Mouse (Mus musculus): Measurements from ENCODE around the gene Paqr3.

DNA sequence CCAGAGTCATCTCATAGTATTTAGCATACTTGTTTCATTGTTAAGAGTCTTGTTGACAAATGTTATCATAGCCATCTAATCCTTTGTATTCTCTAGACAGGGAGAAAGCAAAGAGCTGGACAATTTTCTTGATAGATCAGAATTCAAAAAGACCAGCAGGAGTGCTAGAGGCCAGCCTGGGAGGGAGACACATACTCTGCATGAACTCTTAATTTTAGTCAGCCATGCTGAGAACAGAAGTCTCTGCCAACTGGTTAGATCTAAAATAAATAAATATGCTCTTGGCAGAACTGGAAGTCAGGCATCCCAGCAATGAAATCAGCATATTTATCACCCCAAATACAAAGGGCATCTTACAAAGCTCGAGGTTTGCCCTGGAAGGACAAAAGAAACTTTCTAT is 43.3 kb upstream of the Paqr3 start:
- TF ChIP-seq POLR2A (IDR thresholded peaks at IDR 0.05; ENCODE audit: borderline replicate concordance, insufficient read depth, low read length), result no peak
- TF ChIP-seq CTCF (IDR thresholded peaks at IDR 0.05; ENCODE audit: borderline replicate concordance, insufficient read depth, low read depth, low read length), result peak; percentile 33; the same call in 1 of the 2 replicates

Data from cerebellum, adult 2 months (tissue).